Mouse (Mus musculus) ZHBTc4 (cell line): ENCODE data around the gene Eng.

ENCODE experiments used
- DNase-seq: peaks from one replicate; pipeline ENCODE4 v3.0.0-alpha.2; 2011; ENCODE audit warnings: low read depth, low spot score

Gene Eng

GRCm38 (mm10) chr2:32621517-32621859 lies 24.9 kb upstream of the Eng start, which contains the start of gene Ak1:
Gene Ak1 (plus strand): TSS chr2:32621758.
- no peak for DNase-seq

- no peak for DNase-seq
Measured at GRCm38 (mm10) chr2:32624111-32624748, 22.2 kb upstream of the Eng start.

- no peak for DNase-seq
Measured at GRCm38 (mm10) chr2:32625212-32625872, 21.1 kb upstream of the Eng start.

GRCm38 (mm10) chr2:32625873-32626694 lies 20.3 kb upstream of the Eng start:
- no peak for DNase-seq

- DNase-seq: no peak
Measured at GRCm38 (mm10) chr2:32627266-32628043, 18.9 kb upstream of the Eng start.

GRCm38 (mm10) chr2:32628044-32628550 lies 18.3 kb upstream of the Eng start:
- DNase-seq: peak; percentile 69

GRCm38 (mm10) chr2:32628729-32629128 lies 17.7 kb upstream of the Eng start:
- DNase-seq: no peak

- DNase-seq: peak; percentile 97
Measured at GRCm38 (mm10) chr2:32629276-32629976, 17.0 kb upstream of the Eng start.

- DNase-seq: no peak
Measured at GRCm38 (mm10) chr2:32630036-32630435, 16.4 kb upstream of the Eng start.

GRCm38 (mm10) chr2:32631046-32631445 lies 15.3 kb upstream of the Eng start:
- DNase-seq: no peak

- DNase-seq: peak; percentile 91
Measured at GRCm38 (mm10) chr2:32631737-32632394, 14.5 kb upstream of the Eng start.

GRCm38 (mm10) chr2:32633660-32634059 lies 12.7 kb upstream of the Eng start:
- no peak for DNase-seq

- no peak for DNase-seq
Measured at GRCm38 (mm10) chr2:32634277-32635105, 11.9 kb upstream of the Eng start.

GRCm38 (mm10) chr2:32636617-32637016 lies 9.8 kb upstream of the Eng start:
- no peak for DNase-seq

GRCm38 (mm10) chr2:32637778-32638281 lies 8.6 kb upstream of the Eng start:
- peak; percentile 44 for DNase-seq

GRCm38 (mm10) chr2:32639632-32640031 lies 6.8 kb upstream of the Eng start:
- DNase-seq: no peak

- peak; percentile 35 for DNase-seq
Measured at GRCm38 (mm10) chr2:32640550-32641051, 5.8 kb upstream of the Eng start.

GRCm38 (mm10) chr2:32641810-32642209 lies 4.6 kb upstream of the Eng start:
- DNase-seq: no peak

- no peak for DNase-seq
Measured at GRCm38 (mm10) chr2:32642813-32643212, 3.6 kb upstream of the Eng start.
